Mouse (Mus musculus): ENCODE measurements around the gene Rfx7. TPM values are rescaled to one million over a fixed set of nuclear protein-coding genes. Genes with fewer than 3 reads are reported as not detected.

Rfx7 gene
- polyA plus RNA-seq, 1 experiment: 4.7 TPM

DNA sequence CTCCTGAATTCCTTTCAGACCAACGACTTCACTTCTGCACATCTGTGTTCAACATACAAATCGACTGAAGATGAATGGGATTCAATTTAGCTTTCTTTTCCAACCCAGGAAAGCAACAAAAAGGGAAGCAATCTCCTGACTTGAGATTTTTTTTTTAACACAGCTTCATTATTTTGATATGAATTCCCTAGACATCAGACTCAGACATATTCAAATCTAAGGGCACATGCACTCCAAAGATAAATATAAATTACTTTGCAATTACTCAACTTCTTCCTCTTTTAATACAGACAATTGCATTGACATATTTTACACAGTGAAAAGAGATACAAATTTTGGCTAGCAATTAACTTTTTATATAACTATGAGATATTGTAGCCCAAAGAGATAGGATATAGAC is 35.3 kb upstream of the Rfx7 start:
- H3K27me3 ChIP-seq (ENCODE audit: control insufficient read depth, insufficient read depth, low read length): no peaks in the 10 kb centered on the region
- no peak for TF ChIP-seq CTCF (IDR thresholded peaks at IDR 0.05; ENCODE audit: extremely low read depth, insufficient read length, insufficient replicate concordance, low read depth, low read length)
- TF ChIP-seq POLR2A (IDR thresholded peaks at IDR 0.05; ENCODE audit: low read depth, low read length): no peak
- H3K4me1 ChIP-seq (ENCODE audit: control insufficient read depth, insufficient read depth, insufficient read length, low read length): peaks cover 8% of the 10 kb centered on the region; the same call in 1 of the 2 replicates
- H3K36me3 ChIP-seq (ENCODE audit: control insufficient read depth, insufficient read depth, low read length): no peaks in the 10 kb centered on the region
- no peak overlapping the region for H3K4me3 ChIP-seq (ENCODE audit: low read depth, low read length)
- 68% methylated on average over 2 of the region's 2 CpGs for WGBS
- H3K27ac ChIP-seq (ENCODE audit: insufficient read depth, low read depth, low read length): no peak overlapping the region

DNA sequence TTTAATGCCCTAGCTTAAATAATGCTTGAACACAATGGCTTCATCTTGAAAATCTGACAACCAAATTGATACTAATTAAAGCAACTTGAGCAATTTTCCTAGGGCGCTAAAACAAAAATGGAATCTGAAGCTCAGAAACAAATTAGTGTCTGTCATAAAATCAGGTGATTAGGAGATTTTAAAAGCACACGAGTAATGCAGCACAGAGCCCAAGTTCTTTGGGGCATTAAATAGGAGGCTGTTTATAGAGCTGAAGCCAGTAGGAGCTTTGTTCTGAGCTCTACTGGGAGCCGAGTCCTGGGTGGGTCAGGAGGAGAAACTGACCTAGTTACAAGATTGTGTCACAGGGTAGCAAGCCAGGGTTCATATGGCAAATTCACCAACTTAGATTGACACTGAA is 34.9 kb upstream of the Rfx7 start:
- H3K4me1 ChIP-seq (ENCODE audit: control insufficient read depth, insufficient read depth, insufficient read length, low read length): peaks cover 5% of the 10 kb centered on the region; the same call in 1 of the 2 replicates
- no peaks in the 10 kb centered on the region for H3K27me3 ChIP-seq (ENCODE audit: control insufficient read depth, insufficient read depth, low read length)
- no peaks in the 10 kb centered on the region for H3K36me3 ChIP-seq (ENCODE audit: control insufficient read depth, insufficient read depth, low read length)
- TF ChIP-seq CTCF (IDR thresholded peaks at IDR 0.05; ENCODE audit: extremely low read depth, insufficient read length, insufficient replicate concordance, low read depth, low read length): no peak
- no peak for TF ChIP-seq POLR2A (IDR thresholded peaks at IDR 0.05; ENCODE audit: low read depth, low read length)
- 85% methylated on average over 3 of the region's 3 CpGs for WGBS
- no peak overlapping the region for H3K4me3 ChIP-seq (ENCODE audit: low read depth, low read length)
- no peak overlapping the region for H3K27ac ChIP-seq (ENCODE audit: insufficient read depth, low read depth, low read length)

DNA sequence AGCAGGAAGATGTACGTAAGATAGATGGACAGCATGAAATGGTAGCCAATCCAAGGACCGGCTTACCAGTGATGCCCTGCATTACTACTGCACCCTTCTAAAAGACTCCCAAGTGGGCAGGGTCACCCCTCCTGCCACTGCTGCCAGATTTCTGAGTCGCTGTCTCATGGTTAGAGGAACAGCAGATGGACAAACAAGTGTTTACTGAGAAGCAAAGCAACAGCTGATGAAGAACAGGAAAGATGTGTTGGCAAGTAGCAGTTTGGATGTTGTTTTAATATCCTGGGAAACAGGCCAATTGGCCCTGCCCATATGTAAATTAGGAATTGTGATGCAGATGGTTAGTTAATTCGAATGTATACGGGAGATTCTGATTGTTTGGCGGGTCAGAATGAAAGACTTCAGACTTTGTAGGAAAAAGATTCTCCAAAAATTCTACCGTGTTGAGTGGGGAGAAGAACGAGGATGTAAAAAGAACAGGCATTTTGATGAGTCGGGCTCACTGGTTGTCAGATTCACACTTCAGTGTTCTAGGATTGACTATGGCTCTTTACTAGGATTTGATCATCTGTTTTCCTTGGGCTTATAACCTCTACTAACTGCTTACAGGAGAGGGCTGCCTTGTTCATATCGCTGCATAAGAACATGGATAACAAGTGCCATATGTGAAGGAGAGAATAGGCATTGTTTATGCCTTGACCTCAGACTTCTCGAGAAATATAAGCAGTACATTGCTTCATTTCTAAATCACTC is 19.6 kb upstream of the Rfx7 start:
- Histone ChIP-seq H3K4me1 (ENCODE audit: control insufficient read depth, insufficient read depth, insufficient read length, low read length) (no peaks in the 10 kb centered on the region; the same call in 1 of the 2 replicates), H3K27ac (ENCODE audit: insufficient read depth, low read depth, low read length) (no peak overlapping the region), H3K27me3 (ENCODE audit: control insufficient read depth, insufficient read depth, low read length) (no peaks in the 10 kb centered on the region), H3K4me3 (ENCODE audit: low read depth, low read length) (no peak overlapping the region), H3K36me3 (ENCODE audit: control insufficient read depth, insufficient read depth, low read length) (no peaks in the 10 kb centered on the region)
- no peak for TF ChIP-seq CTCF (IDR thresholded peaks at IDR 0.05; ENCODE audit: extremely low read depth, insufficient read length, insufficient replicate concordance, low read depth, low read length)
- TF ChIP-seq POLR2A (IDR thresholded peaks at IDR 0.05; ENCODE audit: low read depth, low read length): no peak
- 70% methylated on average over 11 of the region's 11 CpGs for WGBS

DNA sequence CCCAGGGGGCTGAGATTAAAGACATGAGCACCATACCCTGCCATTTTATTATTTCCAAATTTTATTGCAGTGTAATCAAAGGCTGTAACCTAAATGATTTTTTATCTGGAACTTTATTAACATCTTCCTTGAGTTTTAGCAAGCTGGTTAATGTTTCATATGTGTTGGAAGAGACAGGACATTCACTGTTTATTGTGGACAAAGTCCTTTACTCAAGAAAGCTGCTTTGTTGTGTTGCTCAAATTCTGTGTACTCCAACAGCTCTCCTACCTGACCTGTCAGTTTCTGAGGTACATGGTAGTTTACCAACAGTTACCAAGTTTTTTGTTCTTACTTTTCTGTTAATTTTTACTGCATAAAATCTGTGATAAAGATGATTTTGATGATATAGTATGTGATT is 16.7 kb upstream of the Rfx7 start:
- H3K36me3 ChIP-seq (ENCODE audit: control insufficient read depth, insufficient read depth, low read length): no peaks in the 10 kb centered on the region
- no peaks in the 10 kb centered on the region; the same call in 1 of the 2 replicates for H3K4me1 ChIP-seq (ENCODE audit: control insufficient read depth, insufficient read depth, insufficient read length, low read length)
- H3K27me3 ChIP-seq (ENCODE audit: control insufficient read depth, insufficient read depth, low read length): no peaks in the 10 kb centered on the region
- no peak overlapping the region for H3K27ac ChIP-seq (ENCODE audit: insufficient read depth, low read depth, low read length)
- H3K4me3 ChIP-seq (ENCODE audit: low read depth, low read length): no peak overlapping the region
- TF ChIP-seq POLR2A (IDR thresholded peaks at IDR 0.05; ENCODE audit: low read depth, low read length) (no peak), CTCF (IDR thresholded peaks at IDR 0.05; ENCODE audit: extremely low read depth, insufficient read length, insufficient replicate concordance, low read depth, low read length) (no peak)

DNA sequence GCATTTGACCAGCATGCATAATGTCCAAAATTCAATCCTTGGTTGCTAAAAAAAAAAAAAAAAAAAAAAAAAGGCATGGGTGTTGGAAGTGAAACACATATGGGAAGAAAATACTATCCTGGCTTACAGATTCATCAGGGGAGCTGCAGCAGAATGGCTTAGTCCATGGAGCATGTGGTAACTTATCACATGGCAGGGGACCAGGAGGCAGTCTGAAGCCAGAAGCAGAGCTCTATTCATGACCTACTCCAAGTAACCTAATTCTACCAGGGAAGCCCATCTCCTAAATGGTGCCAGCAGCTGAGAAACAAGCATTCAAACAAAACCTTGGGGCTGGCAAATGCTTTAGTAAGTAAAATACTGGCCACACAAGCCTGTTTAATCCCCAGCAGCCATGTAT is 12.8 kb upstream of the Rfx7 start:
- Histone ChIP-seq H3K36me3 (ENCODE audit: control insufficient read depth, insufficient read depth, low read length) (no peaks in the 10 kb centered on the region), H3K4me1 (ENCODE audit: control insufficient read depth, insufficient read depth, insufficient read length, low read length) (no peaks in the 10 kb centered on the region; the same call in 1 of the 2 replicates), H3K4me3 (ENCODE audit: low read depth, low read length) (no peak overlapping the region), H3K27ac (ENCODE audit: insufficient read depth, low read depth, low read length) (no peak overlapping the region), H3K27me3 (ENCODE audit: control insufficient read depth, insufficient read depth, low read length) (no peaks in the 10 kb centered on the region)
- TF ChIP-seq CTCF (IDR thresholded peaks at IDR 0.05; ENCODE audit: extremely low read depth, insufficient read length, insufficient replicate concordance, low read depth, low read length) (no peak), POLR2A (IDR thresholded peaks at IDR 0.05; ENCODE audit: low read depth, low read length) (no peak)

DNA sequence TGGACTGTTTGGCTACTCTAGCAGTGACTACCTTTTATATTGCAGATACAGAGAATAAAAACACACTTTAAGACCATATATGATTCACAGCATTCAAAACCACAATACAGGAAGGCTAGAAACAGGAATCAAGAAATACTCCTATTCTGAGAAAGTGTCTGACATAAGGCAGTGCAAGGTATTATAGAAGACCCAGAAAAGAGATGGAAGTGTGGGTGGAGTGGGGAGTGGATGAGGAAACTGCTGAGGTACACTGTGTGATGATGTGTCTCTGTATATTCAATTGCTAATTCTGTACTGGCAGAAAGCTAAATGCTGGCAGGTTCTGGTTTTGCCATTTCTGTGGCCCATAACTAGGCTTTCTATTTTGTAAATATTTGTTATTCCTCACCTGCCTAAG is 11.2 kb upstream of the Rfx7 start:
- no peaks in the 10 kb centered on the region for H3K36me3 ChIP-seq (ENCODE audit: control insufficient read depth, insufficient read depth, low read length)
- TF ChIP-seq CTCF (IDR thresholded peaks at IDR 0.05; ENCODE audit: extremely low read depth, insufficient read length, insufficient replicate concordance, low read depth, low read length): no peak
- no peak for TF ChIP-seq POLR2A (IDR thresholded peaks at IDR 0.05; ENCODE audit: low read depth, low read length)
- no peaks in the 10 kb centered on the region; the same call in 1 of the 2 replicates for H3K4me1 ChIP-seq (ENCODE audit: control insufficient read depth, insufficient read depth, insufficient read length, low read length)
- H3K27ac ChIP-seq (ENCODE audit: insufficient read depth, low read depth, low read length): no peak overlapping the region
- no peaks in the 10 kb centered on the region for H3K27me3 ChIP-seq (ENCODE audit: control insufficient read depth, insufficient read depth, low read length)
- no peak overlapping the region for H3K4me3 ChIP-seq (ENCODE audit: low read depth, low read length)

DNA sequence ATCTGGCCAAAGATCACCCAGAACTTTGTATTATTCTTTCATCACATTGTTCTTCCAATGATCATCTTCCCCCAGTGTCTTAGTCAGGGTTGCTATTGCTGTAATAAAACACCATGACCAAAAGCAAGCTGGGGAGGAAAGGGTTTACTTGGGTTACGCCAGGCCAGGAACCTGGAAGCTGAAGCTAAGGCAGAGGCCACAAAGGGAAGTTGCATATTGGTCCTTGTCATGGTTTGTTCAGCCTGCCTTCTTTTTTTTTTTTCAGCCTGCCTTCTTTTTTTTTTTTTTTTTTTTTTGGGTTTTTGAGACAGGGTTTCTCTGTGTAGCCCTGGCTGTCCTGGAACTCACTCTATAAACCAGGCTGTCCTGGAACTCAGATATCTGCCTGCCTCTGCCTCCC is 5.9 kb upstream of the Rfx7 start:
- H3K4me3 ChIP-seq (ENCODE audit: low read depth, low read length): no peak overlapping the region
- no peaks in the 10 kb centered on the region for H3K36me3 ChIP-seq (ENCODE audit: control insufficient read depth, insufficient read depth, low read length)
- H3K4me1 ChIP-seq (ENCODE audit: control insufficient read depth, insufficient read depth, insufficient read length, low read length): peaks cover 2% of the 10 kb centered on the region; the same call in 1 of the 2 replicates
- 92% methylated on average over 1 of the region's 1 CpGs for WGBS
- no peak overlapping the region for H3K27ac ChIP-seq (ENCODE audit: insufficient read depth, low read depth, low read length)
- H3K27me3 ChIP-seq (ENCODE audit: control insufficient read depth, insufficient read depth, low read length): no peaks in the 10 kb centered on the region
- TF ChIP-seq POLR2A (IDR thresholded peaks at IDR 0.05; ENCODE audit: low read depth, low read length) (no peak), CTCF (IDR thresholded peaks at IDR 0.05; ENCODE audit: extremely low read depth, insufficient read length, insufficient replicate concordance, low read depth, low read length) (no peak)

Data from small intestine, adult 2 months (tissue).